Mouse (Mus musculus): ENCODE data around the gene Spib. TPM values are rescaled to one million over a fixed set of nuclear protein-coding genes. Genes with fewer than 3 reads are reported as not detected.

The Spib gene
- 2.3 and 4.4 TPM in 2 replicates for polyA plus RNA-seq (2012; rRNA removed)

DNA sequence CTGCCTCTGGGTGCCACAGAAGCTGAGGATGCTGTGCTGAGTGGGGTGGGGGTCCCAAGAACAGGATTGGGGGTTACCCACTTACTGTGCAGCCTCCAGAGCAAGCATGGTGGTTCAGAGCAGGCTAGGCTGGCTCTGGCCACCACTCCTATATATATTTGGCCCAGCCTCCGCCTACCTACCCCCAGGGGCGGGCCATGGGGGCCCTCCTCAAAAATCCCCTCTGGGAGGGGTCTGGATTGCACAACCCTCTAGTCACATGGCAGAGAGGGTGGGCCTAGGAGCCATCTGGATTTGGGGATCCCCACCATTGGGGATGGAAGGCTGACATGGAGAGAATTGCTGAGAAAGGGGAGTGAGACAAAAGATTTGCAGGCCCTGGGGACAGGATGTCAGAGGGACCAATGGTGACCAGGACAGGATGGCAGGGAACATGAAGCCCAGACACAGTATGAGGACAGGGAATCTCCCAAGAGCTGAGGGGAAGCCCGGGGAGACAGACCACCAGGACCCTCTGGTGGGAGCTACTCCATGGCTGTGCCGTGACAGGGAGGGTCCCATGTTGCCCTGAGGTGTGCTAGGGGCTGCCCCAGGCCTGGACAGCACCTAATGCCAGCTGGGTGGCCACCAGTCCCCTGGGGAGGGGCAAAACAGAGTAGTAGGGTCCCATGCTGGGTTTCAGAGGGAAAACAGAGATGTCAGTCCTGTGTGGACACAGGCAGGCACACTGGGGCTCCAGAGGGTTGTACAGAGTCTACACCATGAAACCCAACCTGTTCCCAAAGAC, at the start of gene Spib:
Gene Spib (minus strand): TSS at position 126 of the 787 bp plus-strand sequence.

DNA sequence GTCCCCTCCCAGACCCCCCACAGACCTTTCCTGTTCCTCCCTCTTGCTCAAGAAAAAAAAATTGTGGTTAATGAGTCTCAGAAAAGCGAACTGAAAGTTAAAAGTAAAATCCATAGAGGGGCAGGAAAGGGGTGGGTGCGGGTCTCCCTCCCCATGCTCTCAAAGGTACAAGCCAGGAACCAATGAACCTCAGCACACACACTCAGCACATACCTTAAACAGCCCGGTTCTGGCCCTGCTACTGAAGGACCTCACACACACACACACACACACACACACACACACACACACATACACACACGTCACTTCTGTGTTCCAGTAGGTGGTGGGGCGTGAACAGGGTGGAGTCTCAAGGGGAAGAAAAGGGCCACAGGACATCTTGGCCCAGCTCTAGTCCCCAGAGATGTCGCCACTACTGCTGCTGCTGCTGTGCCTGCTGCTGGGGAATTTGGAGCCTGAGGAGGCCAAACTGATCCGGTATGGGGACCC, 40.4 kb upstream of the Spib start, which contains the start of gene Napsa:
Gene Napsa (plus strand): TSS at position 168 of the 489 bp plus-strand sequence.

DNA sequence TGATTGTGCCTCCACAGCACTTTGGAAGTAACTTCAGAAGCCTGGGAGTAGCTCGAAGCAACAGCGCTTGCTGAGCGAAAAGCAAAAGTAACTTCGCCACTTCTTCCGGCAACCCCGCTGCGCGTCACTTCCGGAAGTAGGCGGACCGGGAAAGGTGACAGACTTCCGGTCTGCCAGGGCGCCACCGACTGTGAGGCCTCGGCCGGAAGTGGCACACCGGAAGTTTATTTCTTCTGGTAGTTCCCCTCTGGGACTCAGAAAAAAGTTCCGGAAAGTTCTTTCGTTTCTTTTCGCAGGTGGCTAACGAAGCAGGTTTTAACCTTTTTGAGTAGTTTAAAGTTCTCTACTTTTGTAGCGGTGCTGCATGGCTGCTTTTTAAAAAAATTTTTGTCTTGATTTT, 22.0 kb upstream of the Spib start, which contains the start of gene Nr1h2:
Gene Nr1h2 (minus strand): TSS at position 126 of the 400 bp plus-strand sequence.

DNA sequence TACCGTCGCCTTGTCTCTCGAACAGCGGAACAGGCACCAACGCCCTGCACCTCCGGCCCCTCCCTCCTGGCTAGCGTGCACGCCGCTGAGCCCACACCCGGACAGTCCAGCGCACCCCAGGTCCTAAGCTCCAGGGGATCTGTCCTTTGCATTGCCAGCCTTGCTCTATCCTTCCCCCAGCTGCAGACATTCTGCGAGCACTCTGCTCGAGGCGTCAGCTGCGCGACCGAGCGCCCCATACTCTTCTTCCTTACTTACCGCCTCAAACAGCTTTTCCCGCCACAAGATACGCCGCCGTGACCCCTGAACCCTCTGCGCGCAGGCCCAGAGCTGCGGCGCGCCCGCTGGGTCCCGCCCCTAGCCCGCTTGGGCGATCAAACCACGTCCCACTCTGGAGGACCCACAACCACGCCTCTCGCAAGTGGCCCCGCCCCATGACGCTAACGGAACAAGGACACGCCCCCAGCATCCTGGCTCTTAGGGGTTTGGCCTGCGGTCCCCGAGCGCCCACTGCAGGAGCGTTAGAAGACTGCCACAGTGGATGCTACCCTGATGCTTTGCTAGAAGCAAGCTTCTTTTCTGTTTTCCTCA, 16.7 kb upstream of the Spib start, which contains the start of gene Pold1:
Gene Pold1 (minus strand): TSS at position 353 of the 591 bp plus-strand sequence.

DNA sequence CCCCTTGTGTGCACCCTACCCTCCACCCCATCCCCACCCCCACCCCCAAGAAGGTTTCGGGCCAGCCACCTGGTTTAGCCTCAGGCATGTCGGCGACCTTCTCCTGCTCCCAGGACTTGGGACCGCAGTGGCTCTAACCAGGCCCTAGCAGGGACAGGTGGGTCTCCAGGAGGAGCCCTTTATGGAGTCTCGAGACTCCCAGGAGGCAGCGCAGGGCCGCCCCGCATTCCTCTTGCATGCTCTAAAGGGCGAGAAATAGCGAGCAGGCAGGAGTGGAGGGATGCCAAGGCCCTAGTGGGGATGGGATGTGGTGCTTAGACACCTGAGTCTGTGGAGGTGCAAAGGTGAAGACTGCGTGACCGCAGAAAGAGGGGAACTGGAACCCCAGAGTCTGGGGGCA, 7.4 kb downstream of the Spib start, which contains the start of gene Mybpc2:
Gene Mybpc2 (minus strand): TSS at position 155 of the 400 bp plus-strand sequence.

DNA sequence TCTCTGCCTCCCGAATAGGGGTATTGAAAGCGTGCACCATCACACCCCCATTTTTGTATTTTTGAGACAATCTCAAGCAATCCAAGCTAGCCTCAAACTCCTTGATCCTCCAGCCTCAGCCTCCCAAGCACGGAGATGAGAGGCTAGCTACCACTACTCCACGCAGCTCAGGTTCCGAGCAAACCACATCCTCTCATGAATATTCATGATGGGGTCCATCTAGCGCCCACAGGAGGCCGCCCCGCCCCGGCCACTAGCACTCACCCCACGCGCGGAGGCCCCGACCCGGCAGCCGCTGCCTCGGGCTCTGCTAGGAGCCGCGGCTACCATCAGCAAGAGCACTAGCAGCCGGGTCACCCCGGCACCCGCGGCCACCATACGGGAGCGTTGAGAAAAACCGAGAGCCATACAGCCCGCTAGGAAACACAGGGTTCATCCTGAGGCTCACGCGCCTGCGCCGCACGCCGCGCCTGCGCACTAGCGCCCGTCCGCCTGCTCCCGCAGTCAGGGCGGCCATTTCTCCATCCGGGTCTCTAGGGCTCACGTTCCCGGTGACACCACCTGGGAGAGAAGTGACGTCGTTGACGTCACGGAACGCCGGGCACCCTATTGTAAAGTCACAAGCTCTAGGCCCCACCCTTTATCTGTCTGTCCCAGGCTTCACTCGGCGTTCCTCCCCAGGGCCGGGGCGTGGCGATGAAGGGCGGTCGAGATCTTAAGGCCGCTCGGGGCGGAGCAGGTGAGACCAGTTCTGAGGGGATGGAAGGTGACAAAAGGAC, 35.7 kb downstream of the Spib start, which contains the start of the genes Emc10 and Fam71e1:
Gene Emc10 (minus strand): TSS at position 538 of the 779 bp plus-strand sequence.
Gene Fam71e1 (plus strand): TSS at position 590 of the 779 bp plus-strand sequence.

Other genes starting within 250 kb of the Spib start
- 5.9 and 7.3 TPM in 2 replicates for gene Clec11a, start 225.2 kb downstream of the Spib start, polyA plus RNA-seq (2012; rRNA removed)
- gene Shank1, start 221.8 kb downstream of the Spib start, polyA plus RNA-seq (2012; rRNA removed): 1.1 and 1.5 TPM in 2 replicates
- gene Syt3, start 148.0 kb downstream of the Spib start, polyA plus RNA-seq (2012; rRNA removed): 4.4 and 6.3 TPM in 2 replicates
- gene 1700008O03Rik, start 146.3 kb downstream of the Spib start, polyA plus RNA-seq (2012; rRNA removed): 0.44 and 2.1 TPM in 2 replicates
- gene Lrrc4b, start 103.1 kb downstream of the Spib start, polyA plus RNA-seq (2012; rRNA removed): 1.5 and 2.3 TPM in 2 replicates
- gene Aspdh, start 66.7 kb downstream of the Spib start, polyA plus RNA-seq (2012; rRNA removed): 0.06 and 0.37 TPM in 2 replicates
- 68.6 and 84.3 TPM in 2 replicates for gene Josd2, start 64.1 kb downstream of the Spib start, polyA plus RNA-seq (2012; rRNA removed)
- gene Emc10, start 35.5 kb downstream of the Spib start, polyA plus RNA-seq (2012; rRNA removed): 186 and 215 TPM in 2 replicates
- gene Fam71e1, start 35.5 kb downstream of the Spib start, polyA plus RNA-seq (2012; rRNA removed): 3.2 and 6.5 TPM in 2 replicates
- gene Mybpc2, start 7.4 kb downstream of the Spib start, polyA plus RNA-seq (2012; rRNA removed): 0.84 and 2.7 TPM in 2 replicates
- gene Pold1, start 16.8 kb upstream of the Spib start, polyA plus RNA-seq (2012; rRNA removed): 16.1 and 17.2 TPM in 2 replicates
- gene Nr1h2, start 21.9 kb upstream of the Spib start, polyA plus RNA-seq (2012; rRNA removed): 120 and 156 TPM in 2 replicates
- 1.3 and 2.4 TPM in 2 replicates for gene Napsa, start 40.3 kb upstream of the Spib start, polyA plus RNA-seq (2012; rRNA removed)
- 2.1 and 2.2 TPM in 2 replicates for gene Kcnc3, start 58.6 kb upstream of the Spib start, polyA plus RNA-seq (2012; rRNA removed)
- gene Myh14, start 138.8 kb upstream of the Spib start, polyA plus RNA-seq (2012; rRNA removed): 37.3 and 39.8 TPM in 2 replicates
- not detected in 2 replicates for gene Izumo2, start 176.7 kb upstream of the Spib start, polyA plus RNA-seq (2012; rRNA removed)
- gene Vrk3, start 216.3 kb upstream of the Spib start, polyA plus RNA-seq (2012; rRNA removed): 12.6 and 15.6 TPM in 2 replicates
- gene Zfp473, start 219.0 kb upstream of the Spib start, polyA plus RNA-seq (2012; rRNA removed): 0.02 TPM in 1 of 2 replicates, not detected in the other

Measured in stomach, adult 2 months (tissue).